Mouse (Mus musculus) liver, embryonic 13.5 days (tissue): Measurements from ENCODE around the gene Cfap61. TPM values are rescaled to one million over a fixed set of nuclear protein-coding genes. Genes with fewer than 3 reads are reported as not detected.

Experiments
- ATAC-seq: fragments of 200-750 bp; cut with Nextera tagmentation; 2 replicates; pipeline ENCODE4 v1.8.0; 2017; ENCODE audit warnings: low read depth, mild to moderate bottlenecking, moderate number of reproducible peaks, moderate library complexity
- DNase-seq: peaks from one replicate; pipeline ENCODE4 v3.0.0; 2022
- H3K27ac ChIP-seq: fragments of 300-500 bp; sonication (generic); 2 replicates; pipeline ENCODE4 v1.5.1; 2015; ENCODE audit warnings: moderate library complexity, mild to moderate bottlenecking, inconsistent platforms
- H3K27me3 ChIP-seq: fragments of 300-500 bp; sonication (generic); 2 replicates; pipeline ENCODE4 v1.6.1; 2015; ENCODE audit warnings: mild to moderate bottlenecking, inconsistent platforms
- H3K36me3 ChIP-seq: fragments of 300-500 bp; sonication (generic); 2 replicates; pipeline ENCODE4 v1.6.1; 2015; ENCODE audit warnings: mild to moderate bottlenecking, inconsistent platforms
- H3K4me1 ChIP-seq: fragments of 300-500 bp; sonication (generic); replicated peaks from 2 replicates; pipeline ENCODE4 v1.6.1; 2015; ENCODE audit warnings: inconsistent platforms
- H3K4me2 ChIP-seq: fragments of 300-500 bp; sonication (generic); 2 replicates; pipeline ENCODE4 v1.6.1; 2015; ENCODE audit warnings: inconsistent platforms, mild to moderate bottlenecking, moderate library complexity
- H3K4me3 ChIP-seq: fragments of 300-500 bp; sonication (generic); replicated peaks from 2 replicates; pipeline ENCODE4 v1.5.1; 2015; ENCODE audit warnings: mild to moderate bottlenecking, inconsistent platforms
- H3K9ac ChIP-seq: fragments of 300-500 bp; sonication (generic); 2 replicates; pipeline ENCODE4 v1.6.1; 2015; ENCODE audit warnings: mild to moderate bottlenecking, inconsistent platforms
- H3K9me3 ChIP-seq: fragments of 300-500 bp; sonication (generic); replicated peaks from 2 replicates; pipeline ENCODE4 v1.6.1; 2016; ENCODE audit warnings: inconsistent platforms
- WGBS: fragments of 180-500 bp; shearing (Covaris S2); methylation state at CpG from one replicate; pipeline ENCODE4 v1.1.7; 2015; ENCODE audit not compliant: insufficient replicate concordance; 5-methylcytosine and 5-hydroxymethylcytosine counted together
- polyA plus RNA-seq: library from polyadenylated mRNA; unstranded; fragments of >200 nt; fragmentation: Nextera tagmentation; extraction: Ambion mirVana; gene quantifications from 2 replicates; pipeline ENCODE4 v1.2.1, GENCODE M21; 2015

Cfap61 gene
- polyA plus RNA-seq, 1 experiment from 2014 or later = 0.10 TPM

GRCm38 (mm10) chr2:146255636-146256035 lies 321.1 kb downstream of the Cfap61 start:
- Histone ChIP-seq H3K9ac (no peak overlapping the region), H3K9me3 (no peaks in the 10 kb centered on the region)

GRCm38 (mm10) chr2:146256321-146256875 lies 321.8 kb downstream of the Cfap61 start:
- no peak overlapping the region for H3K9ac ChIP-seq
- no peaks in the 10 kb centered on the region for H3K9me3 ChIP-seq
- H3K4me2 ChIP-seq = no peak overlapping the region
- ATAC-seq (no peak), DNase-seq (no peak)
- H3K27ac ChIP-seq = no peak overlapping the region
- no peak overlapping the region for H3K4me3 ChIP-seq
- H3K4me1 ChIP-seq = peaks cover 5% of the 10 kb centered on the region; the same call in 1 of the 2 replicates
- WGBS = 63% methylated on average over 3 of the region's 3 CpGs
- H3K27me3 ChIP-seq = no peaks in the 10 kb centered on the region
- H3K36me3 ChIP-seq = no peaks in the 10 kb centered on the region

More at GRCm38 (mm10) chr2:146255636-146256035, 321.1 kb downstream of the Cfap61 start:
- Histone ChIP-seq H3K36me3 (no peaks in the 10 kb centered on the region), H3K27ac (no peak overlapping the region), H3K4me1 (peaks cover 5% of the 10 kb centered on the region; the same call in 1 of the 2 replicates), H3K4me2 (no peak overlapping the region), H3K4me3 (no peak overlapping the region), H3K27me3 (no peaks in the 10 kb centered on the region)
- DNase-seq (no peak), ATAC-seq (no peak)

- Histone ChIP-seq H3K27me3 (no peaks in the 10 kb centered on the region), H3K9me3 (no peaks in the 10 kb centered on the region), H3K36me3 (no peaks in the 10 kb centered on the region), H3K9ac (no peak overlapping the region), H3K27ac (no peak overlapping the region), H3K4me1 (peaks cover 5% of the 10 kb centered on the region; the same call in 1 of the 2 replicates), H3K4me3 (no peak overlapping the region), H3K4me2 (no peak overlapping the region)
- WGBS = 46% methylated on average over 3 of the region's 3 CpGs
- DNase-seq (no peak), ATAC-seq (no peak)
These were observed 322.5 kb downstream of the Cfap61 start for GRCm38 (mm10) chr2:146257037-146257436.

- no peaks in the 10 kb centered on the region for H3K36me3 ChIP-seq
- no peaks in the 10 kb centered on the region for H3K9me3 ChIP-seq
- peaks cover 5% of the 10 kb centered on the region; the same call in 1 of the 2 replicates for H3K4me1 ChIP-seq
- H3K27me3 ChIP-seq = no peaks in the 10 kb centered on the region
- H3K4me2 ChIP-seq = no peak overlapping the region
- H3K4me3 ChIP-seq = no peak overlapping the region
- no peak for DNase-seq
- H3K9ac ChIP-seq = no peak overlapping the region
- H3K27ac ChIP-seq = no peak overlapping the region
- ATAC-seq = no peak
- 77% methylated on average over 3 of the region's 3 CpGs for WGBS
These were observed 323.0 kb downstream of the Cfap61 start for GRCm38 (mm10) chr2:146257609-146258008.

GRCm38 (mm10) chr2:146258736-146259469 lies 324.3 kb downstream of the Cfap61 start:
- no peaks in the 10 kb centered on the region for H3K9me3 ChIP-seq
- H3K27me3 ChIP-seq = no peaks in the 10 kb centered on the region
- ATAC-seq = no peak; the same call in 1 of the 2 replicates
- no peak overlapping the region for H3K27ac ChIP-seq
- H3K36me3 ChIP-seq = no peaks in the 10 kb centered on the region
- no peak overlapping the region for H3K9ac ChIP-seq
- WGBS = 43% methylated on average over 10 of the region's 10 CpGs
- no peak overlapping the region for H3K4me3 ChIP-seq
- no peak for DNase-seq
- peaks cover 5% of the 10 kb centered on the region; the same call in 1 of the 2 replicates for H3K4me1 ChIP-seq
- no peak overlapping the region for H3K4me2 ChIP-seq

- H3K27ac ChIP-seq = no peak overlapping the region
- H3K4me3 ChIP-seq = no peak overlapping the region
- no peaks in the 10 kb centered on the region for H3K27me3 ChIP-seq
- no peaks in the 10 kb centered on the region for H3K9me3 ChIP-seq
- ATAC-seq = no peak
- no peak for DNase-seq
- H3K4me1 ChIP-seq = peaks cover 5% of the 10 kb centered on the region; the same call in 1 of the 2 replicates
- no peak overlapping the region for H3K4me2 ChIP-seq
- 73% methylated on average over 18 of the region's 18 CpGs for WGBS
- H3K9ac ChIP-seq = no peak overlapping the region
- no peaks in the 10 kb centered on the region for H3K36me3 ChIP-seq
These were observed 325.4 kb downstream of the Cfap61 start for GRCm38 (mm10) chr2:146259787-146260560.

GRCm38 (mm10) chr2:146261146-146261545 lies 326.6 kb downstream of the Cfap61 start:
- no peak for ATAC-seq
- Histone ChIP-seq H3K4me3 (no peak overlapping the region), H3K9ac (no peak overlapping the region), H3K9me3 (no peaks in the 10 kb centered on the region), H3K4me1 (peaks cover 5% of the 10 kb centered on the region; the same call in 1 of the 2 replicates), H3K27ac (no peak overlapping the region), H3K36me3 (no peaks in the 10 kb centered on the region), H3K4me2 (no peak overlapping the region), H3K27me3 (no peaks in the 10 kb centered on the region)
- WGBS = 78% methylated on average over 4 of the region's 4 CpGs
- DNase-seq = no peak

- 72% methylated on average over 10 of the region's 10 CpGs for WGBS
- Histone ChIP-seq H3K4me1 (peaks cover 5% of the 10 kb centered on the region; the same call in 1 of the 2 replicates), H3K4me3 (no peak overlapping the region), H3K27me3 (no peaks in the 10 kb centered on the region), H3K4me2 (no peak overlapping the region), H3K9me3 (no peaks in the 10 kb centered on the region), H3K27ac (no peak overlapping the region), H3K9ac (no peak overlapping the region), H3K36me3 (no peaks in the 10 kb centered on the region)
- ATAC-seq = no peak
- no peak for DNase-seq
These were observed 327.6 kb downstream of the Cfap61 start for GRCm38 (mm10) chr2:146262215-146262614.

GRCm38 (mm10) chr2:146262966-146263365 lies 328.4 kb downstream of the Cfap61 start:
- no peaks in the 10 kb centered on the region for H3K27me3 ChIP-seq
- no peak for ATAC-seq

More at GRCm38 (mm10) chr2:146262966-146263365, 328.4 kb downstream of the Cfap61 start:
- Histone ChIP-seq H3K9me3 (no peaks in the 10 kb centered on the region), H3K4me3 (no peak overlapping the region), H3K4me2 (no peak overlapping the region), H3K36me3 (no peaks in the 10 kb centered on the region), H3K27ac (no peak overlapping the region), H3K4me1 (peaks cover 5% of the 10 kb centered on the region; the same call in 1 of the 2 replicates), H3K9ac (no peak overlapping the region)
- DNase-seq = no peak
